Mouse (Mus musculus): ENCODE results near the gene Tpgs1. TPM values are rescaled to one million over a fixed set of nuclear protein-coding genes. Genes with fewer than 3 reads are reported as not detected.

Gene Tpgs1
- polyA plus RNA-seq (2015; fragmentation: Nextera tagmentation; extraction: Ambion mirVana): 41.4 and 43.1 TPM in 2 replicates

GRCm38 (mm10) chr10:79668771-79669575, at the start of gene Tpgs1:
TSS of gene Tpgs1 (plus strand) at chr10:79669369.
- peak; percentile 62; the same call in 1 of the 2 replicates for ATAC-seq (ENCODE audit: extremely low read depth, insufficient number of reproducible peaks, low FRiP score, low TSS enrichment)
- H3K4me2 ChIP-seq: peak within 1 kb of the TSS; percentile 93
- H3K4me1 ChIP-seq: peaks cover 11% of the 10 kb centered on the region

GRCm38 (mm10) chr10:79623950-79624349, 45.2 kb upstream of the Tpgs1 start:
- H3K9ac ChIP-seq: no peak overlapping the region
- H3K27ac ChIP-seq (replicated peaks): no peak overlapping the region
- peaks cover 14% of the 10 kb centered on the region; the same call in 1 of the 2 replicates for H3K27me3 ChIP-seq (replicated peaks)
- H3K4me1 ChIP-seq: no peaks in the 10 kb centered on the region
- no peaks in the 10 kb centered on the region for H3K36me3 ChIP-seq
- H3K9me3 ChIP-seq: no peaks in the 10 kb centered on the region
- no peak for ATAC-seq (ENCODE audit: extremely low read depth, insufficient number of reproducible peaks, low FRiP score, low TSS enrichment)
- H3K4me2 ChIP-seq: no peak overlapping the region
- 72% methylated on average over 12 of the region's 12 CpGs for whole genome bisulfite sequencing
- H3K4me3 ChIP-seq: no peak overlapping the region

More at GRCm38 (mm10) chr10:79668771-79669575, at the start of gene Tpgs1:
- Histone ChIP-seq H3K27me3 (replicated peaks) (peaks cover 6% of the 10 kb centered on the region; the same call in 1 of the 2 replicates), H3K36me3 (peaks cover 22% of the 10 kb centered on the region), H3K27ac (replicated peaks) (peak within 1 kb of the TSS; percentile 95), H3K4me3 (peak within 1 kb of the TSS; percentile 98), H3K9ac (peak within 1 kb of the TSS; percentile 92), H3K9me3 (no peaks in the 10 kb centered on the region)
- WGBS: under 1% methylated on average over 45 of the region's 45 CpGs

- Histone ChIP-seq H3K4me1 (no peaks in the 10 kb centered on the region), H3K9me3 (no peaks in the 10 kb centered on the region), H3K9ac (no peak overlapping the region), H3K36me3 (no peaks in the 10 kb centered on the region), H3K27me3 (replicated peaks) (peaks cover 14% of the 10 kb centered on the region; the same call in 1 of the 2 replicates), H3K27ac (replicated peaks) (no peak overlapping the region), H3K4me3 (no peak overlapping the region), H3K4me2 (no peak overlapping the region)
- no peak for ATAC-seq (ENCODE audit: extremely low read depth, insufficient number of reproducible peaks, low FRiP score, low TSS enrichment)
- WGBS: 63% methylated on average over 9 of the region's 9 CpGs
Observed at GRCm38 (mm10) chr10:79625398-79625797, 43.8 kb upstream of the Tpgs1 start.

DNA sequence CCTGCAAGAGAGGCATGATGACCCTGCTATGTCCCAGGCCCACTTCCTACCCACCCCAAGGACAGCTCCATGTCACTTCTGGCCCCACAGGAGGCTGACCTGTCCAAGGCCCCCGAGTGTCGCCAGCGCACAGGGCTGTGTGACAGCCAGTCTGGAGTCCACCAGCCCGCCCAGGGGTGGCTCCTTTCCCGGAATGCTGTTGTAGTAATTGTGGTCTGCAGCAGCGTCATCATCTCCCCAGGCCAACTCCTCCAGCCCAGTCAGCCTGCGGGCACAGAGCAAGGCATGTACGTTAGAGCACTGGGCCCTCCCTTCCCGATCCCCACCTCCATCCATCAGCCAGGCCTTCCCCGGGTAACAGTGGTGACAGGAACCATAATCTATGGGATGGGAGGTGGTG, 43.0 kb upstream of the Tpgs1 start:
- H3K4me1 ChIP-seq: no peaks in the 10 kb centered on the region
- no peak for ATAC-seq (ENCODE audit: extremely low read depth, insufficient number of reproducible peaks, low FRiP score, low TSS enrichment)
- no peaks in the 10 kb centered on the region for H3K36me3 ChIP-seq
- H3K27ac ChIP-seq (replicated peaks): no peak overlapping the region
- no peak overlapping the region for H3K4me3 ChIP-seq
- no peak overlapping the region for H3K4me2 ChIP-seq
- H3K9me3 ChIP-seq: no peaks in the 10 kb centered on the region
- H3K9ac ChIP-seq: no peak overlapping the region
- peaks cover 14% of the 10 kb centered on the region; the same call in 1 of the 2 replicates for H3K27me3 ChIP-seq (replicated peaks)
- WGBS: 72% methylated on average over 10 of the region's 10 CpGs

DNA sequence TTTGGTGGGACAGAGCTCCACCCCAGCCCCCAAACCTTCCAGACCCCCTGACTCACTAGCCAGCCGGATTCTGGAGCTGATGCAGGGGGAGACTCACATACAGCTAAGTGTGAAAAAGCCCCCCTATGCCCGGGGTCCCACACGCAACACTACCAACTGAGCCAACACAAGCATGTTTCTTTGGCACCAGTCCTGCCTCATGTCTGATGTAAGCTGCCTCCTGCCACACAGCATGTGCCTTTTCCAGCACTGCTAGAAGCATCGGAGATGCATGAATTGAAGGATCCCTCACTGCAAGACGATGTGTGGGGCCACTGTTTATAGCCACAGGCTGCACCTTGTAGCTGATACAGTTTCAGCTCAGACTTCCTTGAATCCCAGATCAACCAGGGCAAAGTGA, 40.8 kb upstream of the Tpgs1 start:
- no peak overlapping the region for H3K4me2 ChIP-seq
- no peaks in the 10 kb centered on the region for H3K9me3 ChIP-seq
- 80% methylated on average over 5 of the region's 5 CpGs for WGBS
- H3K9ac ChIP-seq: no peak overlapping the region
- H3K27me3 ChIP-seq (replicated peaks): peaks cover 9% of the 10 kb centered on the region; the same call in 1 of the 2 replicates
- no peak overlapping the region for H3K27ac ChIP-seq (replicated peaks)
- H3K4me1 ChIP-seq: no peaks in the 10 kb centered on the region
- no peak overlapping the region for H3K4me3 ChIP-seq
- ATAC-seq (ENCODE audit: extremely low read depth, insufficient number of reproducible peaks, low FRiP score, low TSS enrichment): no peak
- H3K36me3 ChIP-seq: no peaks in the 10 kb centered on the region

DNA sequence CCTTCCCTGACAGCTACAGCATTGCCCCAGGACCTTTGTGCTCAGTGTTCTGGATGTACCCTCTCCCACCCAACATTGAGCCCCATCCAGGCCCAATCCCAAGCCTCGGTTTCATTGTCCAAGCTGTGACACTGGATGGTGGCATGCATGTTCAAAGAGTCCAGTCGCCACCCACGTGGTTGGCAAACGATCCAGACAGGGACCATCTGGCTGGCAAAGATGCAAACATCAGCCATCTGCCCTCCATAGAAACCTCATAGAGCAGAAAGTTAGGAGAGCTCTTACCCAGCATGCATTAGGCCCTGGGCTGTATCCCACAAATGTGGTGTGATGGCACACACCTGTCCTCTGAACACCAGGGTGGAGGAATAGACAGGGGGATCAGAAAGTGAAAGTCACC, 37.7 kb upstream of the Tpgs1 start:
- Histone ChIP-seq H3K9me3 (no peaks in the 10 kb centered on the region), H3K4me1 (no peaks in the 10 kb centered on the region), H3K27me3 (replicated peaks) (peaks cover 15% of the 10 kb centered on the region), H3K4me3 (no peak overlapping the region), H3K36me3 (no peaks in the 10 kb centered on the region), H3K9ac (no peak overlapping the region), H3K27ac (replicated peaks) (no peak overlapping the region), H3K4me2 (no peak overlapping the region)
- ATAC-seq (ENCODE audit: extremely low read depth, insufficient number of reproducible peaks, low FRiP score, low TSS enrichment): no peak
- WGBS: 85% methylated on average over 4 of the region's 4 CpGs

- peaks cover 13% of the 10 kb centered on the region for H3K4me1 ChIP-seq
- WGBS: 73% methylated on average over 17 of the region's 17 CpGs
- no peaks in the 10 kb centered on the region for H3K36me3 ChIP-seq
- no peak overlapping the region for H3K4me2 ChIP-seq
- H3K27me3 ChIP-seq (replicated peaks): peaks cover 33% of the 10 kb centered on the region
- no peak overlapping the region for H3K27ac ChIP-seq (replicated peaks)
- no peak for ATAC-seq (ENCODE audit: extremely low read depth, insufficient number of reproducible peaks, low FRiP score, low TSS enrichment)
- no peak overlapping the region for H3K4me3 ChIP-seq
- H3K9me3 ChIP-seq: no peaks in the 10 kb centered on the region
- H3K9ac ChIP-seq: no peak overlapping the region
Observed at GRCm38 (mm10) chr10:79633006-79633777, 36.0 kb upstream of the Tpgs1 start.

DNA sequence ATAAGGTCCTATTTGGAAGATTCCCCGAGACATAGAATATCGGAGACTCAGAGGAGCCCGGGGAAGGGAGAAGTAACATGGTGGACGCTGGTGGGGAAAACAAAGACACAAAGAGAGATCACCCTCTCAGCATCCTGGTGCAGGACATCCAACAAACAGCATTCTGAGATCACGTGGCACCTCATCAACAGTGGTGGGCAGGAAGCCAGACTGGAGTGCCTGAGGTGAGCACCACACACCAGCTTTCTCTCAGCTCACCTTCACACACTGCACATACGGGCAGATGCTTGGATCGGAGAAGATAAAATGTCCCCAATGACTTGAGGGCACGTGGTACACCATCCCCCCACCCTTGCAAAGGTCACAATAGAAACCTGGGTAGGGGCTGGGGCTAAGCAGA, 32.9 kb upstream of the Tpgs1 start:
- H3K27ac ChIP-seq (replicated peaks): no peak overlapping the region
- H3K9me3 ChIP-seq: no peaks in the 10 kb centered on the region
- no peak overlapping the region for H3K4me3 ChIP-seq
- H3K36me3 ChIP-seq: no peaks in the 10 kb centered on the region
- ATAC-seq (ENCODE audit: extremely low read depth, insufficient number of reproducible peaks, low FRiP score, low TSS enrichment): no peak
- H3K4me2 ChIP-seq: peak overlapping the region; percentile 96; the same call in 1 of the 2 replicates
- 81% methylated on average over 8 of the region's 8 CpGs for WGBS
- H3K4me1 ChIP-seq: peaks cover 23% of the 10 kb centered on the region
- peaks cover 59% of the 10 kb centered on the region for H3K27me3 ChIP-seq (replicated peaks)
- no peak overlapping the region for H3K9ac ChIP-seq

DNA sequence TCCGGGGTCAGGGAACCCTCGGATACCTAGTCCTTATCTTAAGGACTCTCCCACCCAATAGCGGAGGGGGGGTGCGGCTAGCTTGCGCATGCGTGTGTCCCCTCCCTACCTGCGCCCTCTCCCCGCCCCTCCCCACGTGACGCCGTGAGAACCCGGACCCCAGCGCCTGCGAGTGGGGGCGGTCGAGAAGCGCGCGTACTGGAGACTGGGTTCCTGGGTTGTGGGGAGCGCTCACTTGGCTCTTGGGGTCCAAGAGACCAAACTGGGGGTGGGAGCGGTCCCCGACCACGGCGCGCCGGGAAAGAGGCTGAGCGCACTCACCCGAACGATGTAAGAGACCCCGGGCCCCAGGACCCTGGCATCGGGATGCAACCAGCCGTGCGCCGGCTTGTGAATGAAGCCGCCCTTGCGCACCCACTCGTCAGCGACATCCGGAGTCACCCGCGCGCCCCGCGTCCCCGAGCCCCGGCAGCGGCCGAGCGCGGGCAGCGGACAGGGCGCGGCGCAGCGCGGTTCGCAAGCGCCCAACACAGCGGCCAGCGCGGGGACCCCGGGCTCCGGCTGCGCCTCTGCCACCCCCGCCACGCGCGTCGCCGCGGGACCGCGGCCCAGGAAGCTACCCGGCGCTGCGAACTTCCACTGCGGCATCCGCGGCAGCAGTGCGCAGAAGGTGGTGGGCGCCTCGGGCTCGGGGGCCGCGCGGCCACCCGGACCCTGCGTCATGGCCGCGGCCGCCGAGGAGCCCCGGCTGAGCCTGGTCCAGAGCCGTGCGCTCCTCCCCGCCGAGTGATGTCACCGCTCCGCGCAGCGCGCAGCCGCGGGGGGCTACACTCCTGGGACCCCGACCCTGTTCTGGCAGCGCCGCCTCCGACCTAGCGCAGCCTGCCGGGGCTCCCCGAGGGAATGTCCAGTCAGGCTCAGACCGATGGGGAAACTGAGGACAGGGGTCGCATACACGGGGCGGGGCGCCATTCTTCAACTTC, 31.8 kb upstream of the Tpgs1 start, which contains the start of gene Shc2:
Shc2 (minus strand) TSS at position 791 of the 983 bp plus-strand sequence.
- no peak for ATAC-seq (ENCODE audit: extremely low read depth, insufficient number of reproducible peaks, low FRiP score, low TSS enrichment)
- Histone ChIP-seq H3K36me3 (no peaks in the 10 kb centered on the region), H3K27ac (replicated peaks) (0 out of 2 replicates have a peak within 1 kb of the TSS, but pooled peaks have one; percentile 5), H3K4me3 (peak within 1 kb of the TSS; percentile 75), H3K4me1 (peaks cover 23% of the 10 kb centered on the region), H3K27me3 (replicated peaks) (peaks cover 58% of the 10 kb centered on the region), H3K4me2 (peak within 1 kb of the TSS; percentile 96), H3K9ac (peak within 1 kb of the TSS; percentile 84), H3K9me3 (no peaks in the 10 kb centered on the region)
- under 1% methylated on average over 110 of the region's 116 CpGs for WGBS

GRCm38 (mm10) chr10:79638486-79639204, 30.5 kb upstream of the Tpgs1 start:
- no peaks in the 10 kb centered on the region for H3K36me3 ChIP-seq

More at GRCm38 (mm10) chr10:79638486-79639204, 30.5 kb upstream of the Tpgs1 start:
- peak overlapping the region; percentile 84 for H3K9ac ChIP-seq
- peak overlapping the region; percentile 96 for H3K4me2 ChIP-seq
- H3K27ac ChIP-seq (replicated peaks): no peak overlapping the region
- peaks cover 55% of the 10 kb centered on the region for H3K27me3 ChIP-seq (replicated peaks)
- H3K4me1 ChIP-seq: peaks cover 23% of the 10 kb centered on the region
- ATAC-seq (ENCODE audit: extremely low read depth, insufficient number of reproducible peaks, low FRiP score, low TSS enrichment): no peak
- peak overlapping the region; percentile 75 for H3K4me3 ChIP-seq
- H3K9me3 ChIP-seq: no peaks in the 10 kb centered on the region
- 6% methylated on average over 23 of the region's 23 CpGs for WGBS
